Mouse (Mus musculus) frontal cortex, adult (tissue): ENCODE data around the gene Btf3.

Experiments
- ATAC-seq: cut with Nextera tagmentation; 2 replicates; pipeline ENCODE4 v1.9.2; 2017; ENCODE audit warnings: mild to moderate bottlenecking, moderate library complexity, mixed read lengths; ENCODE audit not compliant: low TSS enrichment

Btf3 gene

GRCm38 (mm10) chr13:98276253-98276652 lies 40.6 kb downstream of the Btf3 start:
- no peak for ATAC-seq

DNA sequence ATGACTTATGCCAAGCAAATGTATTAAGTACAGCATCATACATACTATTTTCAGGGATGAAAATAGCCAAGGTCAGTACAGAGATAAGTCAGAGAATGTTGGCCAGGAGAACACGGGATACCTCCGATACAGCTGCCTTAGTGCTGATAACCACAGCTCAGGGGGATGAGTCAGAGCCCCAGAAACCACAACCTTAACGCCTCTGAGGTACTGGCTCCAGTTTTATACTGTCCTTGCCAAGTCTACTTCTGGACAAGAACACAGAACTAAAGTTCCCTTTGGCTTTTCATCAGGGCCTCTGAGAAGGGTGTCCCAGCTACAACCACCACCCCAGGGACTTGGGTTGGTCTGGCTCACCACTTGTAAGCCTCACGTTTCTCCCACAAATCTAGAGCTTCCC lies 41.2 kb downstream of the Btf3 start:
- ATAC-seq = no peak

DNA sequence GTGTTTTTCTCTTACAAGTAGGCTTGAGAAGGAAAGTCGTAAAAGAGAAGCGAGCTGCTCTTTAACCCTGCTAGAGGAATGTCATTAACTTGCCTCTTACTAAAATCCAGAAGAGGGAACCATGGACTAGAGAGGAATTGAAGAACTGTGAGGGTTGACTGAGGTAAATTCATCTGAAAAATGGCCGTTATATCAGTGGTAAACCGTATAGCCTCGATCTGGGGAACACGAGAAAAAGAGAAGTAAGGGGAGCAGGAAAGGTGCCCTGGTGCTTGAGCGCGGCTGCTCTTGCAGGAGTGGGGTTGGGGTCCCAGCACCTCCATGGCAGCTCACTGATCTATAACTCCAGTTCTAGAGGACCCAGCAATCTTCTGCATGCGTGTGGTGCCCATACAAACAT lies 42.8 kb downstream of the Btf3 start:
- ATAC-seq = no peak

- no peak for ATAC-seq
Measured at GRCm38 (mm10) chr13:98264111-98264510, 52.7 kb downstream of the Btf3 start.

DNA sequence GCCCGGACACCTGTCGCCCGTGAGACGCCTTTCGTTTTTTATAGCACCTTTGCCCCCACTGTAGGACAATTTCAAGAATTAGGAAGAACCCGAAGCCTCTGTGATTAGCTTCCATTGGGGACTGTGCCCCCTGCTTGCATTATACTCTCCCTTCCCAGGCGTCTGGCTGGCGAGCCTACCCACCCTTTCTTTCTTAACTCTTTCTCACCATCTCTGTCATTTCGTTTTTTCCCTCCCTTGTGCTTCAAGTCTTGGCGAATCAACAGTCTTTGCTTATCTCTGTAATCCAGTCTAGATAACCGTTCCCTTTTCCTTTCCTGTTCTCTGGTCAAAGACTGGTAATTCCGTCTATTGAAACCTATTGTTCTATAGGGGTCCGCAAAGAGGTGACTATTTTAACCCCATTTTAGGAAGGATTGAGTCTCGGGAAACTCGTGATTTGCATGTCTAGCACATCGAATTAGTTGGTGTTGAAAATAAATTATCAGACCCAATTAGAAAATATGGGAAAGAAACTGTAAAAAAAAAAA lies 53.3 kb downstream of the Btf3 start:
- ATAC-seq = no peak

- peak; percentile 98 for ATAC-seq
Measured at GRCm38 (mm10) chr13:98262636-98263457, 54.0 kb downstream of the Btf3 start, which contains the start of the genes Utp15 and Ankra2. TSS of gene Utp15 (minus strand) at chr13:98263041. TSS of gene Ankra2 (plus strand) at chr13:98263074.
